Mouse (Mus musculus) ES-E14 (cell line): Measurements from ENCODE around the gene Phactr2. TPM values are rescaled to one million over a fixed set of nuclear protein-coding genes. Genes with fewer than 3 reads are reported as not detected.

ENCODE experiments used
- DNase-seq: peaks from one replicate; pipeline ENCODE4 v3.0.0-alpha.2; 2013; ENCODE audit warnings: low read depth, low spot score
- H3K27ac ChIP-seq: 2 replicates; pipeline ENCODE4 v1.5.1; 2012; ENCODE audit warnings: low read depth, mild to moderate bottlenecking, low read length, moderate library complexity, mixed read lengths; ENCODE audit not compliant: poor library complexity, insufficient read depth, severe bottlenecking
- H3K36me3 ChIP-seq: 2 replicates; pipeline ENCODE4 v1.6.1; 2012; ENCODE audit warnings: mild to moderate bottlenecking, low read length, moderate library complexity, mixed read lengths; ENCODE audit not compliant: control insufficient read depth, poor library complexity, insufficient read depth, severe bottlenecking
- H3K4me1 ChIP-seq, 2 experiments: fragments of 150-350 bp in 1 of 2; sonication (generic) in 1 of 2; 2 replicates each; pipeline ENCODE4 v1.6.1; 2012; ENCODE audit warnings: low read length in 2 of 2, mild to moderate bottlenecking in 1 of 2, mixed read lengths in 1 of 2; ENCODE audit not compliant: control insufficient read depth in 2 of 2, insufficient read depth in 2 of 2, poor library complexity in 1 of 2
- H3K4me3 ChIP-seq, 2 experiments: fragments of 150-350 bp in 1 of 2; sonication (generic) in 1 of 2; 2 replicates each; pipeline ENCODE4 v1.5.1; 2012; ENCODE audit warnings: low read length in 2 of 2, low read depth in 1 of 2, mild to moderate bottlenecking in 1 of 2, mixed read lengths in 1 of 2; ENCODE audit not compliant: insufficient read depth in 1 of 2, poor library complexity in 1 of 2, severe bottlenecking in 1 of 2
- H3K9ac ChIP-seq: 2 replicates; pipeline ENCODE4 v1.6.1; 2012; ENCODE audit warnings: low read depth, mild to moderate bottlenecking, low read length, mixed read lengths; ENCODE audit not compliant: poor library complexity, insufficient read depth, severe bottlenecking
- H3K9me3 ChIP-seq: fragments of 150-350 bp; sonication (generic); 2 replicates; pipeline ENCODE4 v1.6.1; 2012; ENCODE audit warnings: low read depth, mild to moderate bottlenecking, low read length; ENCODE audit not compliant: control insufficient read depth, insufficient read depth
- CHD2 ChIP-seq: IDR thresholded peaks from 2 replicates; pipeline ENCODE4 v1.6.1; 2014; ENCODE audit warnings: mild to moderate bottlenecking, low read depth, low read length, inconsistent platforms
- HCFC1 ChIP-seq: IDR thresholded peaks from 2 replicates; pipeline ENCODE4 v1.6.1; 2012; ENCODE audit warnings: low read length, inconsistent platforms, borderline replicate concordance; ENCODE audit not compliant: insufficient read depth
- MAFK ChIP-seq: IDR thresholded peaks from 2 replicates; pipeline ENCODE4 v1.6.1; 2014; ENCODE audit warnings: mild to moderate bottlenecking, low read depth, low read length, inconsistent platforms; ENCODE audit not compliant: insufficient read depth
- ZC3H11A ChIP-seq: IDR thresholded peaks from 2 replicates; pipeline ENCODE4 v1.6.1; 2012; ENCODE audit warnings: low read depth, mild to moderate bottlenecking, inconsistent platforms, low read length, borderline replicate concordance
- ZNF384 ChIP-seq: IDR thresholded peaks from 2 replicates; pipeline ENCODE4 v1.6.1; 2012; ENCODE audit warnings: low read depth, low read length, inconsistent platforms
- in situ Hi-C, 2 experiments: fragments of 600-800 bp; cut with MboI; formaldehyde crosslinking; loops; one replicate each; pipeline ENCODE4 v1.15.1; 2025; ENCODE audit warnings: low sequenced_read_pairs in 2 of 2, inconsistent platforms in 1 of 2; ENCODE audit not compliant: unreplicated experiment in 2 of 2
- total RNA-seq: library from RNA; depleted of rRNA; stranded (reverse); fragments of 300-350 nt; gene quantifications from 2 replicates; pipeline ENCODE4 v1.2.3, GENCODE M21; 2012

Phactr2 gene
- total RNA-seq, 1 experiment, result 2.2 TPM

- Histone ChIP-seq H3K9me3 (no peaks in the 10 kb centered on the region), H3K27ac (no peak overlapping the region), H3K36me3 (no peaks in the 10 kb centered on the region), H3K9ac (no peak overlapping the region), H3K4me1 (no peaks in the 10 kb centered on the region), H3K4me3 (no peak overlapping the region)
- DNase-seq, result no peak
- in situ Hi-C loops, result no loop called here
- TF ChIP-seq HCFC1 (no peak), ZNF384 (no peak), CHD2 (no peak), ZC3H11A (no peak), MAFK (no peak)
Observed at GRCm38 (mm10) chr10:13292026-13292425, 182.2 kb downstream of the Phactr2 start.

GRCm38 (mm10) chr10:13289252-13289961 lies 184.8 kb downstream of the Phactr2 start:
- H3K27ac ChIP-seq, result no peak overlapping the region
- H3K4me3 ChIP-seq, result no peak overlapping the region
- in situ Hi-C loops, result no loop called here
- no peaks in the 10 kb centered on the region for H3K9me3 ChIP-seq
- no peaks in the 10 kb centered on the region for H3K4me1 ChIP-seq
- no peak for DNase-seq
- no peaks in the 10 kb centered on the region for H3K36me3 ChIP-seq
- no peak overlapping the region for H3K9ac ChIP-seq
- TF ChIP-seq MAFK, result no peak
- no peak for TF ChIP-seq CHD2
- no peak for TF ChIP-seq ZC3H11A
- TF ChIP-seq ZNF384, result no peak
- TF ChIP-seq HCFC1, result no peak

GRCm38 (mm10) chr10:13288296-13288695 lies 185.9 kb downstream of the Phactr2 start:
- H3K27ac ChIP-seq, result no peak overlapping the region
- no peak for DNase-seq
- H3K9me3 ChIP-seq, result no peaks in the 10 kb centered on the region
- no peaks in the 10 kb centered on the region for H3K4me1 ChIP-seq
- no peak overlapping the region for H3K4me3 ChIP-seq
- no peak overlapping the region for H3K9ac ChIP-seq
- in situ Hi-C loops, result no loop called here
- TF ChIP-seq ZNF384 (no peak), MAFK (no peak), ZC3H11A (no peak), CHD2 (no peak), HCFC1 (no peak)
- H3K36me3 ChIP-seq, result no peaks in the 10 kb centered on the region

- in situ Hi-C loops, result no loop called here
- H3K9me3 ChIP-seq, result no peaks in the 10 kb centered on the region
- H3K36me3 ChIP-seq, result no peaks in the 10 kb centered on the region
- DNase-seq, result no peak
- no peak overlapping the region for H3K9ac ChIP-seq
- no peaks in the 10 kb centered on the region for H3K4me1 ChIP-seq
- no peak overlapping the region for H3K4me3 ChIP-seq
- TF ChIP-seq ZNF384, result no peak
- TF ChIP-seq HCFC1, result no peak
- no peak for TF ChIP-seq ZC3H11A
- TF ChIP-seq CHD2, result no peak
- no peak for TF ChIP-seq MAFK
- H3K27ac ChIP-seq, result no peak overlapping the region
Observed at GRCm38 (mm10) chr10:13283441-13283840, 190.8 kb downstream of the Phactr2 start.

- H3K4me3 ChIP-seq, result no peak overlapping the region
- in situ Hi-C loops, result no loop called here
- no peaks in the 10 kb centered on the region for H3K4me1 ChIP-seq
- no peaks in the 10 kb centered on the region for H3K36me3 ChIP-seq
- no peak for DNase-seq
- H3K9ac ChIP-seq, result no peak overlapping the region
- TF ChIP-seq MAFK (no peak), HCFC1 (no peak), ZNF384 (no peak), CHD2 (no peak), ZC3H11A (no peak)
- no peak overlapping the region for H3K27ac ChIP-seq
- no peaks in the 10 kb centered on the region for H3K9me3 ChIP-seq
Observed at GRCm38 (mm10) chr10:13280298-13280853, 193.8 kb downstream of the Phactr2 start.
